Mouse (Mus musculus) thymus, adult 2 months (tissue): ENCODE results near the gene Gm3424.
"Not testable (repeated sequence)": the region's sequence is repeated elsewhere in the genome, so short reads cannot be mapped to it uniquely, and the experiment has no call there.

Source experiments
- CTCF ChIP-seq: fragments of 200-500 bp; IDR thresholded peaks from 2 replicates; pipeline ENCODE4 v1.5.1; 2012; ENCODE audit warnings: mild to moderate bottlenecking, control low read depth, low read length, moderate library complexity, borderline replicate concordance; ENCODE audit not compliant: control insufficient read depth, poor library complexity, insufficient read depth; ENCODE audit errors: extremely low read depth
- POLR2A ChIP-seq: fragments of 200-500 bp; IDR thresholded peaks from 2 replicates; pipeline ENCODE4 v1.6.1; 2012; ENCODE audit warnings: mild to moderate bottlenecking, low read length, control low read depth, moderate library complexity; ENCODE audit not compliant: control insufficient read depth, poor library complexity, insufficient read depth; ENCODE audit errors: extremely low read depth

DNA sequence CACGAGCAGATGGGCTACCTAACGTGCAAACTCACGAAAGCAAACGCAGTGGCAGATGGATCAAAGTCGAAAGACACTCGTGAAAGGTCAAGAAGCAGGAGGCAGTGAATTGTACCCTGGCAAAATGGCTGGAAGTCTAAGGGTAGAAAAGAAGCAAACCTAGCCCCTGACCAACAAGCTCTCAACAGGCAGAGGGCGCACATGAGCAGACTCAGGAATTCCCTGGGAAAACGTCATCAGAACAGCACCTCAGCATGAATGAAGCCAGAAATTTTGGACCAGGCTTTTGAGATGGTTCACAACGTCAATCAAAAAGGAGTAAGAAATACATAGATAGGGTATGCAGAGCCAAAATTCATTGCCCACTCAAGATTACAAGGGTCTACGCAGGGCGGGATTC, 49.0 kb upstream of the Gm3424 start:
- not testable (repeated sequence) for TF ChIP-seq CTCF, POLR2A
